Mouse (Mus musculus) megakaryocyte, embryonic 14.5 days (primary cell): ENCODE measurements around the gene Sox6. TPM values are rescaled to one million over a fixed set of nuclear protein-coding genes. Genes with fewer than 3 reads are reported as not detected.

Experiments
- H3K27me3 ChIP-seq: replicated peaks from 2 replicates; pipeline ENCODE3; 2012; ENCODE audit warnings: inconsistent platforms
- H3K36me3 ChIP-seq: replicated peaks from 2 replicates; pipeline ENCODE3; 2012; ENCODE audit warnings: low read length, inconsistent platforms, mixed read lengths
- H3K4me1 ChIP-seq: 2 replicates; pipeline ENCODE4 v1.6.1; 2012; ENCODE audit warnings: inconsistent platforms
- H3K4me3 ChIP-seq: replicated peaks from 2 replicates; pipeline ENCODE3; 2012; ENCODE audit warnings: moderate library complexity, mild to moderate bottlenecking, inconsistent platforms
- H3K9me3 ChIP-seq: 2 replicates; pipeline ENCODE4 v1.6.1; 2012; ENCODE audit warnings: inconsistent platforms
- FLI1 ChIP-seq: IDR thresholded peaks from 2 replicates; pipeline ENCODE4 v1.6.1; 2012; ENCODE audit warnings: low read length, inconsistent platforms, mixed read lengths
- GATA1 ChIP-seq: IDR thresholded peaks from 3 replicates; pipeline ENCODE4 v1.6.1; 2012; ENCODE audit warnings: mixed read lengths, low read length, inconsistent platforms, borderline replicate concordance
- polyA plus RNA-seq: library from polyadenylated mRNA; stranded (reverse); fragments of >175 nt; gene quantifications from 2 replicates; pipeline ENCODE4 v1.2.3, GENCODE M21; 2012; ENCODE audit warnings: low replicate concordance; ENCODE audit not compliant: insufficient read depth

The Sox6 gene
- polyA plus RNA-seq, 1 experiment = 0.17 TPM

DNA sequence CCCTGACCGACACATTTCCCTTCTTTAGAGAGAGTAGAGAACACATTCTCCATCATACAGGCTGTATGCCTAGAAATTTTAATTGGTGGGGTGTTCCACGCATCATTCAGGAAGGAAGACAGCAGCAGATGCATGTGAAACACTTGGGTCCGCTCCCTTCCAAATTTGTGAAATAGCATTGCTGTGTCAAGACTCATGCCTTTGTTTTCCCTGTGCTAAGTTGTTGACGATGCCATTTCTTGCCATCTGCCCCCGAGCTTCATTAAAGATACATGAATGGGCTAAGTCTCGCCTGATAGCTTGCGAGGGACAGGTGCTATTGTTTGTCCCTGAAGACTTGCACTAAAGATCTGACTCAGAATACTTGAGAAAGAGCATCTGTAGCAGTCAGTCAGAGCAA lies 433.7 kb downstream of the Sox6 start:
- Histone ChIP-seq H3K4me3 (no peak overlapping the region), H3K36me3 (no peaks in the 10 kb centered on the region), H3K9me3 (peaks cover 5% of the 10 kb centered on the region; the same call in 1 of the 2 replicates), H3K4me1 (peaks cover 6% of the 10 kb centered on the region; the same call in 1 of the 2 replicates), H3K27me3 (peaks cover 8% of the 10 kb centered on the region)
- TF ChIP-seq GATA1 = no peak
- TF ChIP-seq FLI1 = no peak

DNA sequence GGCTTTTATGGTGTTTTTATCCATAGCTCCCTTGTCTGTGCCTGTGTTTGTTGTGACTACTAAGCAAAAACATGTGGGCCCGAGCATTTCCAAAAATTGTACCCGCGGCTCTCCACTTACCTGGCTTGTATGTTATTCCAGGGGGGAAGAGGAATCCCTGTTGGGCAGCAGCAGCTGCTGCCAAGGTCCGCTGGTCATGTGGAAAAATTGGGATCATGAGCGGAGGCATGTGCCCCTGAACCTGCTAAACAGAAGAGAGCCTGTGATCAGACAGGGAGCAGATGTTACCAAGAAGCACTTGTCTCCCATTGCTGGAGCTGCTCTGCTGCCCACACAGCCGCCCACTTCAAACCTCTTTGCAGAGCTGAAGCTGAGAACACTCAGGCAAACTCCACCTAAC lies 441.2 kb downstream of the Sox6 start:
- H3K27me3 ChIP-seq = no peaks in the 10 kb centered on the region
- H3K4me1 ChIP-seq = no peaks in the 10 kb centered on the region
- TF ChIP-seq FLI1 = no peak
- no peak for TF ChIP-seq GATA1
- no peaks in the 10 kb centered on the region for H3K9me3 ChIP-seq
- no peak overlapping the region for H3K4me3 ChIP-seq
- H3K36me3 ChIP-seq = no peaks in the 10 kb centered on the region

DNA sequence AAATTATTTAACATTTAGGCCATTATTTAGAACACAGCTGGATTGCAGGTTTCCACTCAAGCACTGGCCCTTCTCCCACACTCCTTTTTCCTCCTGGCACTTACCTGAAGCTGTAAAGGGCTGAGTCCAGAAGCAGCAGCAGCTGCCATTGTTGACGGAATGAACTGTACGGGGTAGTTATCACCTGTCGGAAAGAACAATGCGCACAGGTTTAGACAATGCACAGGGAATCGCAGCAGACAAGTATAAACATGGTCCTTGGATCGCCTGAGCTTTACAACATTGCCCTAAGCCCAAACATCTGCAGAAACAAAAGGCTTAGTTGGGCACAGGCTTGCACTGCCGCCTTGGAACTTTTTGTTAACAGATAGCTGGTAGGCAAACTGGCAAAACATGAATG lies 458.1 kb downstream of the Sox6 start:
- no peak for TF ChIP-seq FLI1
- TF ChIP-seq GATA1 = no peak
- no peak overlapping the region for H3K4me3 ChIP-seq
- 0 out of 2 replicates have a peak, but pooled peaks cover 2% of the 10 kb centered on the region for H3K4me1 ChIP-seq
- no peaks in the 10 kb centered on the region for H3K36me3 ChIP-seq
- no peaks in the 10 kb centered on the region for H3K27me3 ChIP-seq
- H3K9me3 ChIP-seq = no peaks in the 10 kb centered on the region

GRCm38 (mm10) chr7:115579826-115580225 lies 458.8 kb downstream of the Sox6 start:
- H3K4me3 ChIP-seq = no peak overlapping the region
- no peaks in the 10 kb centered on the region for H3K36me3 ChIP-seq
- 0 out of 2 replicates have a peak, but pooled peaks cover 2% of the 10 kb centered on the region for H3K4me1 ChIP-seq
- H3K9me3 ChIP-seq = no peaks in the 10 kb centered on the region
- no peaks in the 10 kb centered on the region for H3K27me3 ChIP-seq
- TF ChIP-seq FLI1 = no peak
- TF ChIP-seq GATA1 = no peak

DNA sequence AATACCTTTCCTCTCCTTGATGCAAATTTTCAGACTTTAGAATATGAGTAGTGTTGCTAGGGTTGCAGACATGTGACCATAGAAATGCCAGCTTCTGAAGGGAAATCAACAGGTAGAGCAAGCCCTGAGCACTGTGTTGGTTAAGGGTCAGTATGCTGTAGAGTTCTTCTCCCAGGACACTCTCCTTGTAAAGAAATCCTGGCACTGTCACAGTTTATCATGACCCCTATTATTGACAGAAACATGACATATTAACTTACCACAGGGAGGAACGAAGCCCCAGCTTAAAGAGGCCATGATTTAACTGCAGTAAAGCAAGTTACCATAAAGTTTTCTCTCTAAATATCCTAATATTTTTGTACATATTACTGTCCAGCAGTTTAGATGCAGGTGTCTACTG lies 462.2 kb downstream of the Sox6 start:
- TF ChIP-seq FLI1 (no peak), GATA1 (no peak)
- no peaks in the 10 kb centered on the region for H3K27me3 ChIP-seq
- no peaks in the 10 kb centered on the region for H3K36me3 ChIP-seq
- H3K4me3 ChIP-seq = no peak overlapping the region
- H3K9me3 ChIP-seq = no peaks in the 10 kb centered on the region
- H3K4me1 ChIP-seq = no peaks in the 10 kb centered on the region

- Histone ChIP-seq H3K27me3 (no peaks in the 10 kb centered on the region), H3K36me3 (no peaks in the 10 kb centered on the region), H3K4me1 (no peaks in the 10 kb centered on the region), H3K4me3 (no peak overlapping the region), H3K9me3 (no peaks in the 10 kb centered on the region)
- TF ChIP-seq GATA1 = no peak
- no peak for TF ChIP-seq FLI1
Measured at GRCm38 (mm10) chr7:115574834-115575233, 463.8 kb downstream of the Sox6 start.

GRCm38 (mm10) chr7:115568821-115569240 lies 469.8 kb downstream of the Sox6 start:
- Histone ChIP-seq H3K9me3 (no peaks in the 10 kb centered on the region), H3K4me3 (no peak overlapping the region), H3K36me3 (no peaks in the 10 kb centered on the region), H3K27me3 (peaks cover 3% of the 10 kb centered on the region), H3K4me1 (peaks cover 11% of the 10 kb centered on the region; the same call in 1 of the 2 replicates)
- TF ChIP-seq GATA1 = no peak
- no peak for TF ChIP-seq FLI1

DNA sequence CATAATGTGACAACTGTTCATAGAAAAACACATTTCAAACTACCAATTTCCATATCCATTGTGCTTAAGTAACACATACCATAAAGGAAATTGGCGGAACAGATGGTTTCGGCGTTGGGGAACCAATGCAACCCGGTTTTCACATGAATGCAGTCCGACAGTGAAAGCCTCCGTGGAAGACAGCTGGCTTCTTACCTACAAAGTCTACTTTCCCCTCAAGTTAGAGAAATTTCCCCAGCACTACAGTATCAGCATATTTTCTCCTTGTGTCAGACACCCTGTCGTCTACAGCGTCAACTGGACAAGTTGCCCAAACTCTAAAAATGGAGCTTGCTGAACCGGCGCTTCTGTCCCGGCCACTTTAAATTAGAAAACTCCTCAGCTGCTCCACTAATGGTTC lies 470.3 kb downstream of the Sox6 start:
- Histone ChIP-seq H3K36me3 (no peaks in the 10 kb centered on the region), H3K27me3 (peaks cover 3% of the 10 kb centered on the region)
- TF ChIP-seq FLI1 = no peak
- TF ChIP-seq GATA1 = no peak

GRCm38 (mm10) chr7:115566818-115567217 lies 471.8 kb downstream of the Sox6 start:
- Histone ChIP-seq H3K36me3 (no peaks in the 10 kb centered on the region), H3K4me1 (peaks cover 11% of the 10 kb centered on the region; the same call in 1 of the 2 replicates), H3K27me3 (peaks cover 3% of the 10 kb centered on the region)

More for the DNA sequence above, 470.3 kb downstream of the Sox6 start:
- H3K4me3 ChIP-seq = no peak overlapping the region
- H3K9me3 ChIP-seq = no peaks in the 10 kb centered on the region
- H3K4me1 ChIP-seq = peaks cover 11% of the 10 kb centered on the region; the same call in 1 of the 2 replicates

DNA sequence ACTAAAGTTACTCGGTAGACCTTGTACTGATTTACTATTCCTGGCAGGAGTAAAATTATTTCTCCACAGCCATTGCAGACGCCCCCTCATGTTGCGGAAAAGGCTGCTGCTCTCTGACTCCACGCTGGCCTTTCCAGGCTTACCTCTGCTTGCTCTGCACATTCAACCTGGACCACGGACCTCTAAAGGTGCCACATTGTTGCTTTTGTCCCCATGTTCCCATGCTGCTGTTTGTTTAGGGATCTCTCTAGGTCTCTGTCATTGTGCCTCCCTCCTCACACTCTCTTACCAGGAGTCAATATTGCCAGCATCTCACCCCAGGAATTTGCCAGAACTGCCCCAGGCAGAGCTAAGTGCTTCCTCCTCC lies 473.6 kb downstream of the Sox6 start:
- TF ChIP-seq GATA1 (no peak), FLI1 (no peak)
- peaks cover 11% of the 10 kb centered on the region; the same call in 1 of the 2 replicates for H3K4me1 ChIP-seq
- no peak overlapping the region for H3K4me3 ChIP-seq
- H3K9me3 ChIP-seq = no peaks in the 10 kb centered on the region
- peaks cover 3% of the 10 kb centered on the region for H3K27me3 ChIP-seq
- H3K36me3 ChIP-seq = no peaks in the 10 kb centered on the region

More at GRCm38 (mm10) chr7:115566818-115567217, 471.8 kb downstream of the Sox6 start:
- H3K4me3 ChIP-seq = no peak overlapping the region
- H3K9me3 ChIP-seq = no peaks in the 10 kb centered on the region
- TF ChIP-seq FLI1 = no peak
- no peak for TF ChIP-seq GATA1
